Mouse (Mus musculus) thymus, postnatal 25 days (tissue): ENCODE data around the gene Prkar1a.
"Not testable (repeated sequence)": the region's sequence is repeated elsewhere in the genome, so short reads cannot be mapped to it uniquely, and the experiment has no call there.

Experiments
- DNase-seq: peaks from one replicate; pipeline ENCODE4 v3.0.0; 2022

Prkar1a gene

DNA sequence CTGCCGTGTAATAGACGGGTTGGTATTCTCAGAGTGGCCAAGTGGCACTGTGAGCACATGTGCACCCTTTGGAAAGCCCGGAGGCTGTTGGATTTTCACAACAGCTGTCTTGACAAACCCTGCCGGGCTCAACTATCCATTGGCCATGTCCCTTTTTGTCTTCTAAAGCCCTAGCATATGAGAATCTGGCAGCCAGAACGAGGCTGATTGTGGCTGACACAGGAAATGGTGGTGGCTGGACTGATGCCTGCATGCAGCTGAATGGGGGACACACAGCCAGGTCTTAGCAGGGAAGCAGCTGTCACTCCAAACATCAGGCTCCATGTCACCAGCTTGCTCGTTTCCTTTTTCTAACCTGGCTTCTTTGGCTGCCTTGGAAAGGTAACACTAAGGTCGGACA is 695 bp upstream of the Prkar1a start:
- DNase-seq: no peak

- peak; percentile 72 for DNase-seq
These were observed 933 bp downstream of the Prkar1a start for GRCm38 (mm10) chr11:109649975-109650701.

DNA sequence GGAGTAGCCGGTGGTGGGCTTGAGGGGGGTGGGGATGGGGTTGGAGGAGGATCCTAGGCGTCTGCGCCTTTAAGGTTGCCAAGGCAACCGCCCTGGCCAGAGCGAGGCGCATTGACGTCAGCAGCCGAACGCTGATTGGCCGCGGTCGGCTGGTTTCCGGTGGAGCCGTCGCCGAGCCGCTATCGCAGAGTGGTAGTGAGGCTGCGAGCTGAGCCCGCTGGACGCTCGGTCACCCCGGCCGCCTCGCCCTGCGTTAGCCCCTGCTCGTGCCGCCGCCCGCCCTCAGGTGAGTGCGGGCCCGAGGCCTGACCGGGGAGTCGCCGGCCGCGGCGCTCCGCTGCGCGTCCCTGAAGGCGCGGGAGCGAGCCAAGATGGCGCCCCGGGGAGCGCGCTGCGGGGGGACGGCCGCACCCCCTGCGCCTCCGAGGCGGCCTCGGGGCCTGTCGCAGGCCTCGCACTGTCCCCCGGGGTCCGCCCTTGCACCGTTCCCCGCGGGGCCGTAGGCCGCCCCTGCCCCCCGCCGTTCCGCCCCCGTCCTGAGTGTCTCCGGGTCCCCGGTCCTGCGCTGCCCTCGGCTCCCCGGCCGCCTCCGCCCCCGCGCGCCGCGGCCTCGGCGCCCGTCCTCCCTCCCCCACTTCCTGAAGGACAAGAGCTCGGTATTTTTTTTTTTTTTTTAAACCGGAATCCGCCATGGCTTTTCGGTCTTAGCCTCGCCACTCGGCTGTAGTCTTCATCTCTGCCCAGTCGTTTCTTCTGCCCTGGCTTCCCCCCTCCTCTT is 1.8 kb downstream of the Prkar1a start:
- DNase-seq: peak; percentile 93

- DNase-seq: no peak
These were observed 2.4 kb downstream of the Prkar1a start for GRCm38 (mm10) chr11:109651566-109652024.

DNA sequence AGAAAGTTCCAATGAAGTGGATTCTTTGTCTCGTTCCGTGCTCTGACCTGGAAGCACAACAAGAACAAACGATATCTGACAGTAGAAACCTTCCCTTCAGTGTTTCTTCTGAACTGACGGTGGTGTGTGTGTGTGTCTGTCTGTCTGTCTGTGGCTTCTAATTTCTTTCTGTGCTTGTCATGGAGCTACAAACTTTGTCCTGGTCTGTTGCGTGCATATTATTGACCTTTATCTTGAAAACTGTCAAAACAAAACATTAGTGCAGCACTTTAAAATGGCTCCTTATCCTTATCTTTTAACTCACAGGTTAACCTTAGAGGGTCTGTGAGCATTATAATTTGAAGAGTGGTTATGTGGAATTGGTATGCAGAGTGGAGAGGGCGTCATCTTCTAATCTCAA is 3.3 kb downstream of the Prkar1a start:
- no peak for DNase-seq

DNA sequence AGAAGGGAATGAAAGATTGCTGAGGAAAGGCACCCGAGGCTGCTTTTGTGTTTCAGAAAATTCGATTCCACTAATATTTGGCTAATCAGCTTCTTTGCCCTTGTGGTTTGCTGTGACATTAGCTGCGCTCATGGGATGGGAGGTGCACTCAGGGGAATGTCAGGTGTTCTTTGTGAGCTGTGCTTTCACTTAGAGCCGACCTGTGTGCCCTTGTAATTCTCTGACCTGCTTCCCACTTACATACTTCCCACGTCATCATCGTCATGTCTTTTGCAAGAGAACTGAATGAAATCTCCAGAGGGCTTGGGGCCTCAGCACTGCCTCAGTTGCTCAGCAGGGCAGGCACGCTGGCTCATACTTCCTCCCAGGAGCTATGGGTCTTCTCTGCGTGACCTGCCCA is 4.0 kb downstream of the Prkar1a start:
- DNase-seq: no peak

DNA sequence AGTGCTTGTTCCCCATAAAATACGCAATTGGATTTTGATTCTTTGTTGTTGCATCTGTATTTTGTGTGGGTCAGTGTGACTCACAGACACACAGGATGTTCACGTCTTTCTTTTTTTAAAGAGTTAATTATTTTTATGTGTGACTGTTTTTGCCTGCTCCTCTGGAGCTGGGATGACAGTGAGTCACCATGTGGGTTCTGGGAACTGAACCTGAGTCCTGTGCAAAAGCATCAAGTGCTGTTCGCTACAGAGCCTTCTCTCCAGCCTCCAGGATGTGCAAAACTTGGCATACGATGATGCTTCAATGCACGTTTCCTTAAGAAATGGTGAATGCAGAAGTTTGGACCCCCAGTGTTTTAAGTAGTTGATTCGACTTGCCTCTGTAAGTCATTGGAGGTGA is 5.4 kb downstream of the Prkar1a start:
- DNase-seq: no peak

DNA sequence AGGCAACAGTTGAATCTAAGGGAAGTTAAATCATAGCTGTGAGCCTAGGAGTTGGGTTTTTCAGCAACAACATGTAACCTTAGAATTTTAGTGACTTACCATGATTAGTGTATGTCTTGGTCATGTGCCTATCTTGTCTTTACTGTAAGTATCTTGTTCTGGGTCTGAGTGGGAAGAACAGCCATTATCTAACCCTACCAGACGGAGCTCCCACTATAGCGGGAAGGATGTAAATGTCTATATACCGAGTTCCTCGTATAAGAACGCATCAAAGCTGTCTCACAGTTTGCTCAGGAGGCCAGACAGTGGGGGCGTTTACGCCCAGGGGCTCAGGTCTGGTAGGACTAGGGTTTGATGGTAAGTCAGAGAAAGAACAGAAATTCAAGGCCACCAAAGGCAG is 7.0 kb downstream of the Prkar1a start:
- DNase-seq: no peak

DNA sequence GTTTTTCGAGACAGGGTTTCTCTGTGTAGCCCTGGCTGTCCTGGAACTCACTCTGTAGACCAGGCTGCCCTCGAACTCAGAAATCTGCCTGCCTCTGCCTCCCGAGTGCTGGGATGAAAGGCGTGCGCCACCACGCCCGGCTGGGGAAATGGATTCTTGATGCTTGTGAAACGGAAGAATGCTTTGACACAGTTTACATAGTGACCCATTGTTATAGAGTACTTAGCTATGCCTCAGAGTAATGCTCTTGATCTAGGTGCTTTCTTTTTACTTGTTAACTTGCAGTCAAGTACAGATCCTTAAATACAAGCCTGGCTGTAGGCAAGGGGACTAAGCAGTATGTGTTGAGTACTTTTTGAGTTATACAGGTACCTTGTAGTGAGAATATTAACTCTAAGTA is 11.3 kb downstream of the Prkar1a start:
- not testable (repeated sequence) for DNase-seq

- DNase-seq: no peak
These were observed 15.1 kb downstream of the Prkar1a start for GRCm38 (mm10) chr11:109664293-109664692.

GRCm38 (mm10) chr11:109665424-109665823 is 16.2 kb downstream of the Prkar1a start:
- DNase-seq: no peak

DNA sequence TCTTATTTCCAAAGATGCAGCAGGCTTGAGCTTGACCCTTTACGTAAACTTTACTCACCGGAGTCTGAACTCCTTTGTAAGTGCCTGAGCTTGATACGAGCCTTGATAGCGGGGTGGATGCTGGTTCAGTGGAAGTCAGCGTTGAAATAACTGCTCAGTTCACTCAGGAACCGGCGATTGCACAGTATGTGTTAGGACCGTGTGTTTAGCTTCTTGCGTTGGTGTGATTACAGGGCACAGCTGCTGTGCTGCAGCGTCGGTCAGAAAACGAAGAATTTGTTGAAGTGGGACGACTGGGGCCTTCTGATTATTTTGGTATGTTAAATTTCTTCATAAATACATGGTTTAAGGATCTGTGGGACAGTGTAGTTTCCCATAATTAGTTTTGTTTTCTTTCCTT is 17.2 kb downstream of the Prkar1a start:
- no peak for DNase-seq

- no peak for DNase-seq
These were observed 18.2 kb downstream of the Prkar1a start for GRCm38 (mm10) chr11:109667371-109667770.

DNA sequence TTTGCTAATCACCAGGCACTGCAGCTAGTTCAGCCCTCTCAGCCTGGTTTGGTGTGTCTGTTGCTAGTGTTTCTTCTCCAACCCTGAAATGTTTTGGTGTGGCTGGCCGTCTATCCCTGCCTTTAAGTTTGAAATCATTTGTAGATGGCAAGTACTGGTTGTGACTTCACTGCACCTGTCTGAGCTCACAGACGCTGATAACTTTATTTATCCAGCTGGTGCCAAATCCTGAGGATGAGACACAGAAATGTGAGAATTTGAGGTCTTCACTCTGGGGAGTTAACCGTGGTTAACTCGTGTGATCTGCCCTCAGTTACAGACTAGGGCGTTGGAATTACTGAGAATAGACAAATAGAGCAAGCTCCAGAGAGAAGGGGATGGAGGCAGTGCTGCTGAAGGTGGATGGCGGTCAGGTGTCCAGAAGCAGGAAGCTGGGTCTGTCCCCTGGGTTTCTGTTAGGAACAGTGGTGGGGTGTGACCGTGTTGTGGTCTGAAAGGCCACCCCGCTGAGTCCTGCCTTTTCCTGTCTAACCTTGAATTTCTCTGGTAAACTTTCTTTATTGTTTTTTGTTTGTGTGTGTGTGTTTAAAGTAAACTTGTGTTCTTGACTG is 19.0 kb downstream of the Prkar1a start:
- no peak for DNase-seq

DNA sequence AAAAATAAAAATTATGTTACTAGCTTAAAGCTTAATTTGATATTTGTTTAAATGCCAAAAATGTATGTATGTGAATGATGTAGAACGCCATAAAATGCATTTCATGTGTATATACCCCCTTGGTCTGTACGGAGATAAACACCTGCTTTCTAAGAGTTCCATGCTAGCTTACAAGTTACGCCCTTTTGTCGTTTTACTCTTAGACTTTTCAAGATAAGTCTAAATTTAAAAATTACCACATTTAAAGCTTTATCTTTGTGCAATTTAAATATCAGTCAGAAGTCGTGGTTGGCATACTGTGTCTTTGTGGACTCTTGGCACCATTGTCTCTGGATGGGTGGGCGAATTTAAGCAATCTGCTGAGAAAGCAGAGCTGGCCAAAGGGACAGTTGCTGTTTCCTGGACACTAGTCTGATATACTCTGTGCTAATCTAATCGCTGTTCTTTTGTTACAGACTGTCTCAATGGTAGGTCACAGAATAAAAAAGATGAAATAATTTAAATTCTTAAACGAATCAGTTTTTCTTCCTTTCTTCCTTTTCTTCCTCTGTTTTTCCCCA is 20.0 kb downstream of the Prkar1a start:
- DNase-seq: no peak

DNA sequence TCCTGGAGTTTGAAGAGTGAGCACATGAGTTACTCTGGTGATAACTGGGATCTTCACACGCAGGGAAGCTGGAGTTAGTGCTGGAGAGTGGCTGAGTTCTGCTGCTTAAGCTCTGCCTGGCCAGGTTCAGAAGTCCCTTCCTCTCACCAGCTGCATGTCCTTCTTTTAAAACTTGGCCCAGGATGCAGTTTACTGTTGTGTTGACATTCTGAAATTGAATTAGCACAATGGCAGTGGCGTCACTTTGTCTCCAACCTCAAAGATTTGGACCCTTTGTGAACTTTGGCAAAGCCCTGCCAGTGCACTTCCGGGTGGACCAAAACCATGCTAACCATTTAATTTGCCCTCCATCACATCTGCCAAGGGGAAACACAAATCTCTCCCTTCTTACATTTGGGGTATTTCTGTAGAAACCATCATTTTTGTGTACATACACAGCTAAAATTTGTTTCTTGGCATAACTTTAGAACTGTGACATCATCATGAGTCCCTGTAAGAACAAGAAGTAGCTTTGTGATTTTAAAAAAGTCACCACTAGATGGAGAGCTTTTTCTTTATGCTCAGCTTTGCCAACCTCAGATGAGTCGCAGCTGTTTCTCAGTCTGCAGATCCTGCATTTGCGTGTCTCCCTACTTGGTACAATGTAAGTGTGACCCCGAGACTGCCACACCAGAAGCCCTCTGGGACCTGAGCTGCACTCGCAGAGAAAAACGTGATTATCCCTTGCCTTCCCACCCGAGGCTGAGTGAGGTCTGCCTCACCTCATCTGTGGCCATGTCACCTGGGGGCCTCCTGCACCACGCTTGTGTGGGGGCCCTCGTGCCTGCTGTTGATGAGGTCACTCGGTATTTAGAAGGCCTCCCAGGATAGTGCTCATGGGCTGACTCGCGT is 21.1 kb downstream of the Prkar1a start:
- DNase-seq: no peak

GRCm38 (mm10) chr11:109671136-109672020 is 22.2 kb downstream of the Prkar1a start:
- no peak for DNase-seq

DNA sequence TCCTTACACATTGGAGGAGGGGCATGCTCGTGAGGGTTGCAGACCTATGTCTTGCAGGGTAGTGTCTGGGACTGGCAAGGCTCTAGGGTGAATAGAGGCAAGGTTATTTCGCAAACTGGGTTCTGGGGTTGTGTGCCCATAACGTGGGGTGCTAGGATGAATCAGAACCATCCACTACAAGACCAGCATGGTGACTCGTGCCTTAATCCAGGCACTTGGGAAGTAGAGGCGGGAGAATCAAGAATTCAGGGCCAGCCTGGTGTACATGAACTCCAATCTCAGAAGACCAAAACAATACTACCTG is 22.8 kb downstream of the Prkar1a start:
- DNase-seq: no peak

- DNase-seq: no peak
These were observed 23.2 kb downstream of the Prkar1a start for GRCm38 (mm10) chr11:109672396-109672795.

DNA sequence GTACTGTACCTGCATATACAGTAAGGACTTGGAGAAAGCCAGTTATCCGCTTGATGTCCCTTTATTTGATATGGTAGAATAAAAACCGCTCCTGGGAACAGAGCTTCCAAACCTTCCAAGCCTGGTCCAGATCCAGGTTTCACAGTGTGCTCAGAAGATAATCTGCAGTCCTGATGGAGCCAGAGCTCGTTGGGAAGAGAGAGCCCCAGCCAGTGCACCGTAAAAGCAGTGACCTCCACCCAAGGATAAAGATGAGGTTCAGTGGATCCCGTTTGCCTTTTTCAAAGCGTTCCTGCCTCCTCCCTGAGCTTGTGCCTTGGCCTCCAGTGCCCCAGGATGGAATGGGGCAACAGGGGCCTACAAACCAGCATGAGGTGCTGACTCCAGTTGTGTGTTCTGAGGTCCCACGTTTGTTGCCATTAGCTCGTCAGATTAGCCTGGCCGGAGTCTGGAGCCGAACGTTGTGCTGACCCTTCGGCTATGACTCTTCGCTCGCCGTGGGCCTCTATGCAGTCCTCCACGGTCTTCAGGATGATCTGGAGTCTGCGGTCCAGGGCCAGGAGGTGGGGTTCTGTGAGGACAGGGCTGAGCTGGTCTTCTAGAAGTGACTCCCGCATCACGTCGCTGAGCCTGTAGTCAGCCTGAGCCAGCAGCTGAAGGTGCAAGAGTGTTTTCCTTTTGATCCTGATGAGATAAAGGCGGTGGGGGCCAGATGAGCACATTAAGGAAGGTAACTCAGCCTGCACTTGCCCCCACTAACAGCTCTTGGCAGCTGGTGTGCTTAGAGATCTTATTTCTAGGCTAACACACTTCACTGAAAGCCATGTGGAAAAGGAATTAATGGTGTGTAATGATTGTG is 23.9 kb downstream of the Prkar1a start:
- DNase-seq: no peak

DNA sequence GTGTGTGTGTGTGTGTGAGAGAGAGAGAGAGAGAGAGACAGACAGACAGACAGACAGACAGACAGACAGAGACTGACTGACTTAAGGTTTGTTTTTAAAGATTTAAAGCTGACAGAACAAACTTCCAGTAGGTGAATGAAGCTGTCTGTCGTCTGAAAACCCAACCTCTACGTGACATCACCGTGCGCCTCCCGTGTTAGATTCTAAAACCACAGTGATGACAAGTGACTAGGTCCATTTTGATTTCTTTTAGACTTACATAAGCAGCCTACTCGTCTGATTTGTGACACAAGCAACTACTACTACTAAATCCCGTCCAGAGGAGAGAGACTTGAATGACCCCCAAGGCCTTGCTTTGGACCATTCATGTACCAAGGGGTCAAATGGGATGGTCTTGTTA is 24.5 kb downstream of the Prkar1a start:
- DNase-seq: no peak
